Mouse (Mus musculus): ENCODE data around the gene Amz1.

The Amz1 gene

GRCm38 (mm10) chr5:140723822-140724221, at the start of gene Amz1:
Gene Amz1, plus strand, starts transcription at chr5:140724127.
- CTCF ChIA-PET, result no interaction called here

DNA sequence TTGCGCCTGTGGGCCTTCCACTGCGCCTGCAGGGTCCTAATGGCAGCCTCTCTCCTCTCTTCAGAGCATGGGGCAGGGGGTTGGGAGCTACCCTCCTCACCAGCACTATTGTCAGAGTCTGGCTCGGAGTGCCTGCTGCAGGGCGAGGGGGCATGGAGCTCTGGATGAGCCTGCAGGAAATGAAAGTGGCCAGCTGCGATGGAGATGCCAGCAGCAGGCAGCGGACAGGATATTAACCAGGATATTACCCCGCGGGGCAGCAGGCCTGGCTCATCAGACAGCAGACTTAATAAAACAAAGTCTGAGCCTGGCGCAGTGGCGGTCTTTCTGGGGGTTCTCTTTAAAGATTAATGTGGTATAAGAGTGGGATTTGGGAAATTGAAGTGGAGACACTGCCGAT, 48.8 kb upstream of the Amz1 start:
- CTCF ChIA-PET, result no interaction called here

DNA sequence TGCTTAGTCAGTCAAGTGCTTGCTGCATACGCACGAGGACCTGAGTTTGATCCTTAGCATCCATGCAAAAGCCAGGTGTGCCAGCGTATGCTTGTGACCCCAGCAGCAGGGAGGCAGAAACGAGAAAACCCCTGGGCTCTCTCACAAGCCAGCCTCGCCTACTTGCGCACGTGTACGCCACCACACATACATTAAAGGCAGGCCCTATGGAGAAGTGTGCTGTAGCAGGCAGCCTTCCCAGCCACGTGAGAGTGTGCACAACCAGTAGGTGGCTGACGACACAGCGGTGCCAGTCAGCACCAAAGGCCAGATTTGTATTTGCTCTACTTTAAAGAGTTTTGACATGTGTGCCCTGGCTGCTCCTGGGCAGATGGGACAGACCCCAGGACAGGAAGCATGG, 48.3 kb upstream of the Amz1 start:
- CTCF ChIA-PET, result no interaction called here

- CTCF ChIA-PET, result no interaction called here
Observed at GRCm38 (mm10) chr5:140677137-140677536, 46.8 kb upstream of the Amz1 start.

DNA sequence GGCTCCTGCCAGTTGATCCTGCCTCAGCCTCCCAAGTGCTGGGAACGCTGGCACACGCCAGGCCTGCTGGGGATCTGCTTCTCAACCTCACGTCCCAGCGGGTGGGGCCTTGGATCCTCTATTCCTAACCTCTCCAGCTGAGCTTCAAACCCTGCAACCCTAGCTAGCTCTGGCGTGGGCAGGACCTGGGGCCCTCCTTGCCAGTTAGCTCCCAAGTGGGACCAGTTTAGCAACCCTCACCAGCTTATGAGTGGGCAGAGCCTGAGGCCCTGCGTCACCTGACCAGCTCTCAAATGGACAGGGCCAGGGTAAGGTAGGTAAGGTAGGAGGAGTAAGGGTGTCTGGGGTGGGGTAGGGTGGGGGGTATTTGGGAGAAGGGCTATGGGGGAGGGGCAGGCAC, 43.9 kb upstream of the Amz1 start:
- CTCF ChIA-PET, result interaction anchor here (0.6 kb wide), 1 partner anchor 127 kb away, joined by 6 read pairs; no protein-coding TSS in a partner anchor

DNA sequence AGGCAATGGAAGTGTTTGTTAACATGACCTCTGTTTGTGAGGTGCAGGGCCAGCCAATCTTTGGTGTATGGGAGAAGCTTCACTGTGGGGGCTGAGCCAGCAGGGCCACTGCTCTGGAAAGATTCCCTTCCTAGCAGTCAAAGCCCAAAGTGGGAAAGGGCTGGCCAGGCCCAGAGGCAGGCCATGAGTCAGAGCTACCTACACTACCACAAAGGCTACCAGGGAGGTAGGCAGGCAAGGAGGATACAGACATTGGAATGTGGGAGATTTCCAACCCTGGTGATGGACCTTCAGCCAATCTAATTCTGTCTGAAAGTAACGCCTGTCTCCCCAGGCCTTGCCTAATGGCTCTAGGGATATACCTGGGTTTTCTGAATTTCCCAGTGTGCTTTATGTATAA, 43.0 kb upstream of the Amz1 start:
- CTCF ChIA-PET, result no interaction called here

- CTCF ChIA-PET, result no interaction called here
Observed at GRCm38 (mm10) chr5:140682113-140682512, 41.8 kb upstream of the Amz1 start.

GRCm38 (mm10) chr5:140684343-140685148, 39.4 kb upstream of the Amz1 start:
- CTCF ChIA-PET, result interaction anchor here (1.2 kb wide), 1 partner anchor 65 kb away, joined by 3 read pairs; no protein-coding TSS in a partner anchor

- CTCF ChIA-PET, result interaction anchor here (1.0 kb wide), 1 partner anchor 37 kb away, joined by 4 read pairs; no protein-coding TSS in a partner anchor
Observed at GRCm38 (mm10) chr5:140688434-140688833, 35.5 kb upstream of the Amz1 start.

GRCm38 (mm10) chr5:140695987-140696386, 27.9 kb upstream of the Amz1 start:
- CTCF ChIA-PET, result no interaction called here

DNA sequence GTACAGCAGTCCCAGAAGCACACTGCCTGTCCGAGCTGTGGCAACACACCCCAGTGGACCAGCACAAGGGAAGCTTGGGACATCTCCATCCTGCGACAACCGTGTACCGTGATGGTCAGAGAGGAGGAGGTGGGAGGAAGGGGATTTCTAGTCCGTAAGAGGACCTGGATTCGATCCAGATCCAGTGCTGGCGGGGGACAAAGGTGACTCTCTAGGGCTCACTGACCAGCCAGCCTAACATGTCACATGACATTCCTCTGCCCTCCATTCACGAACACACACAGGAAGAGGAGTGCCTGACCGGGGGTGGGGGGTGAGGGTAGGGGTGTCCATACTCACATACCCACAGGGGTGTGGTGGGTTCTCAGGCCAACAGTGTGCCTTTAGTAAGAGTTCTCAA, 24.2 kb upstream of the Amz1 start:
- CTCF ChIA-PET, result no interaction called here

- CTCF ChIA-PET, result interaction anchor here (0.9 kb wide), 1 partner anchor 35 kb away, joined by 3 read pairs; no protein-coding TSS in a partner anchor
Observed at GRCm38 (mm10) chr5:140701661-140702060, 22.3 kb upstream of the Amz1 start.

- CTCF ChIA-PET, result interaction anchor here (0.9 kb wide), 1 partner anchor 36 kb away, joined by 3 read pairs; no protein-coding TSS in a partner anchor
Observed at GRCm38 (mm10) chr5:140702103-140702513, 21.8 kb upstream of the Amz1 start, which contains the start of gene Iqce. Gene Iqce, minus strand, starts transcription at chr5:140702378.

GRCm38 (mm10) chr5:140702618-140703175, 21.2 kb upstream of the Amz1 start:
- CTCF ChIA-PET, result no interaction called here

GRCm38 (mm10) chr5:140703480-140704377, 20.2 kb upstream of the Amz1 start:
- CTCF ChIA-PET, result no interaction called here

- CTCF ChIA-PET, result interaction anchor here (0.7 kb wide), 1 partner anchor 10 kb away, joined by 5 read pairs; no protein-coding TSS in a partner anchor
Observed at GRCm38 (mm10) chr5:140704378-140705251, 19.3 kb upstream of the Amz1 start, which contains the start of gene Brat1. Gene Brat1, plus strand, starts transcription at chr5:140705011.

DNA sequence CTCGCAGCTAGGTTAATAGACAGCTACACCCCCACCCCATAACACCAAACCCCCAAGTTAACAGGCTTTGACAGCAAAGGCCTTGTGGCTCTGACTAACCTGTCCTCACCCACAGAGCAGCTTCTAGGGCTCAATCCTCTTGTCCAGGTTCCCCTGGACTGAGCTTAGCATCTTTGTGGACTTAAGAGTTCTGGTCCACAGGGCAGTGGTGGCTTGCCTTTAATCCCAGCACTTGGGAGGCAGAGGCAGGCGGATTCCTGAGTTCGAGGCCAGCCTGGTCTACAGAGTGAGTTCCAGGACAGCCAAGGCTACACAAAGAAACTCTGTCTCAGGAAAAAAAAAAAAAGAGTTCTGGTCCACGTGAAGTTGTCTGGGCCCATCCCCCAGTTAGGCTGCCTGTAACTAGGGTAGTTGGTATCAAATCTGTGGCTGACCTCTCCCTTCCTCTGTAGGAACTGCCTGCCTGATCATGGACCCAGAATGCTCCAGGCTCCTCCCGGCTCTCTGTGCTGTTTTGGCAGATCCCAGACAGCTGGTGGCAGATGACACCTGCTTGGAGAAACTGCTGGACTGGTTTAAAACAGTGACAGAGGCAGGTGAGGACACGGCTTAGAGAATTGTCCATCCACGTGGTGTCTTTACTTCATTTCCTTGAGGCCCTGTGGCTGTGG, 18.3 kb upstream of the Amz1 start:
- CTCF ChIA-PET, result interaction anchor here (0.7 kb wide), 1 partner anchor 9 kb away, joined by 5 read pairs; no protein-coding TSS in a partner anchor

- CTCF ChIA-PET, result no interaction called here
Observed at GRCm38 (mm10) chr5:140710315-140710714, 13.6 kb upstream of the Amz1 start.

DNA sequence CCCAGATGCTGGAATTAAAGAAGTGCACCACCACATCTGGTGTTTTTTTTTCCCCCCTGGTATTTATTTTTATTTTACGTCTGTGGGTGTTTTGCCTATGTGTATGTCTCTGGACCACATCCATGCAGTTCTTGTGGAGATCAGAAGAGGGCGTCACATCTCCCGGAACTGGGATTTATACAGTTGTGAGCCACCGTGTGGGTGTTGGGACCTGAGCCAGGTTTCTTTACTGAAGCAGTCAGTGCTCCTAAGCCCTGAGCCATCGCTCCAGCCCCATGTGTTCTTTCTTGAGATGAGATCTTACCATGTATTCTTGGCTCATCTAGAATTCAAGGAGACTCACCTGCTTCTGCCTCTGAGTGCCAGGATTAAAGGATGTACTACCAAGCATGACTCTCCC, 12.9 kb upstream of the Amz1 start:
- CTCF ChIA-PET, result no interaction called here

DNA sequence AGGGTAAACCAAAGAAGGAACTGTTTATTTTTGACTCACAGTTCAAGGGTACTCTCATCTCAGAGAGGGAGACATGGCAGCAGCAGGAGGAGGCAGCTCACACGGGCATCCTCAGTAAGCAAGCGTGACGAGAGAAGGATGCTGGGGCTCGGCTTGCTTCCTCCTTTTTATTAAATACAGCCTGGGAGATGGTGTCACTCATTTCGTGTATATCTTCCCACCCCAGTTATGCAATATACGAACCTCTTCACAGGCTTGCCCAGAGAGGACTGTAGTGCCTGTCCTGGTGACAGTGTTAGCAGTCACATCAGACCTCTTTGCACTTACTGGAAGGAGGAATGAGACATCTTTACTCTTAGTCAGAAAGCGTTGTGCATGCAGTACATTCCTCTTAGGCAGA, 3.2 kb upstream of the Amz1 start:
- CTCF ChIA-PET, result no interaction called here

Measured in spleen, embryonic (tissue).